Mouse (Mus musculus) bone marrow, adult 2 months (tissue): ENCODE data around the gene Gm26992. TPM values are rescaled to one million over a fixed set of nuclear protein-coding genes. Genes with fewer than 3 reads are reported as not detected.
A peak's percentile ranks its signal among the peaks of the same experiment; 100 is the strongest.

Source experiments
- H3K27ac ChIP-seq: fragments of 200-500 bp; 2 replicates; pipeline ENCODE4 v1.5.1; 2012; ENCODE audit warnings: low read depth, mild to moderate bottlenecking, control low read depth, inconsistent platforms, low read length; ENCODE audit not compliant: control insufficient read depth, poor library complexity, insufficient read depth
- H3K4me1 ChIP-seq: fragments of 200-500 bp; 2 replicates; pipeline ENCODE4 v1.6.1; 2011; ENCODE audit warnings: low read length; ENCODE audit not compliant: control insufficient read depth, insufficient read depth
- H3K4me3 ChIP-seq: fragments of 200-500 bp; replicated peaks from 2 replicates; pipeline ENCODE3; 2011; ENCODE audit warnings: mild to moderate bottlenecking, low read depth, low read length, control low read depth; ENCODE audit not compliant: control insufficient read depth
- CTCF ChIP-seq: fragments of 200-500 bp; IDR thresholded peaks from 2 replicates; pipeline ENCODE4 v1.5.1; 2011; ENCODE audit warnings: low read length, control low read depth; ENCODE audit not compliant: control insufficient read depth, insufficient read depth
- POLR2A ChIP-seq: fragments of 200-500 bp; IDR thresholded peaks from 2 replicates; pipeline ENCODE4 v1.6.1; 2011; ENCODE audit warnings: low read depth, mild to moderate bottlenecking, control low read depth, low read length, borderline replicate concordance; ENCODE audit not compliant: control insufficient read depth
- WGBS: fragments of 180-500 bp; shearing (Covaris S2); methylation state at CpG from one replicate; pipeline ENCODE4 v1.1.7; 2018; 5-methylcytosine and 5-hydroxymethylcytosine counted together
- polyA plus RNA-seq: library from polyadenylated mRNA; stranded (reverse); fragments of >200 nt; gene quantifications from 2 replicates; pipeline ENCODE4 v1.2.4, GENCODE M21; 2011; ENCODE audit warnings: low replicate concordance; ENCODE audit not compliant: missing spikeins, insufficient read depth, insufficient read length

Gene Gm26992
- not detected in 2 replicates for polyA plus RNA-seq

- no peak within 1 kb of the TSS for H3K4me3 ChIP-seq
- 63% methylated on average over 2 of the region's 2 CpGs for WGBS
- no peaks in the 10 kb centered on the region for H3K4me1 ChIP-seq
- no peak for TF ChIP-seq POLR2A
- no peak for TF ChIP-seq CTCF
- H3K27ac ChIP-seq = no peak within 1 kb of the TSS
These were observed at the start of gene Gm26992 for GRCm38 (mm10) chrX:103421710-103422109. Gm26992 (plus strand) TSS chrX:103422010.

GRCm38 (mm10) chrX:103374250-103374649, 47.6 kb upstream of the Gm26992 start:
- 62% methylated on average over 5 of the region's 5 CpGs for WGBS
- no peaks in the 10 kb centered on the region for H3K4me1 ChIP-seq
- H3K27ac ChIP-seq = no peak overlapping the region
- TF ChIP-seq CTCF = peak; percentile 3; the same call in 1 of the 2 replicates
- TF ChIP-seq POLR2A = no peak
- H3K4me3 ChIP-seq = no peak overlapping the region

DNA sequence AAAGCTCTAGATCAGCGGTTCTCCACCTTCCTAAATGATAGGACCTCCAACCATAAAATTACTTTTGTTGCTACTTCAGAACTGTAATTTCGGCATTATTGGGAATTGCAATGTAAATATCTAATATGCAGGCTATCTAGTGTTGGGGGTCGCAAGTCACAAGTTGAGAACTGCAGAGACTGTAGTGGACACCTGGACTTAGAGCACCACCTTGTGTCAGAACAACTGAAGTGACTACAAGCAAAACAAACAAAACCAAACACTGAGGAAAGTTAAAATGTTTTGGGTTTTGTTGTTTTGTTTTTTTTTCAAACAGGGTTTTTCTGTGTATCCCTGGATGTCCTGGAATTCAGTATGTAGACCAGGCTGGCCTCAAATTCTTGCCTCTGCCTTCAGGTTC, 37.3 kb upstream of the Gm26992 start:
- Histone ChIP-seq H3K4me1 (no peaks in the 10 kb centered on the region; the same call in 1 of the 2 replicates), H3K4me3 (no peak overlapping the region), H3K27ac (no peak overlapping the region)
- WGBS = 65% methylated on average over 3 of the region's 3 CpGs
- TF ChIP-seq CTCF = no peak
- no peak for TF ChIP-seq POLR2A

DNA sequence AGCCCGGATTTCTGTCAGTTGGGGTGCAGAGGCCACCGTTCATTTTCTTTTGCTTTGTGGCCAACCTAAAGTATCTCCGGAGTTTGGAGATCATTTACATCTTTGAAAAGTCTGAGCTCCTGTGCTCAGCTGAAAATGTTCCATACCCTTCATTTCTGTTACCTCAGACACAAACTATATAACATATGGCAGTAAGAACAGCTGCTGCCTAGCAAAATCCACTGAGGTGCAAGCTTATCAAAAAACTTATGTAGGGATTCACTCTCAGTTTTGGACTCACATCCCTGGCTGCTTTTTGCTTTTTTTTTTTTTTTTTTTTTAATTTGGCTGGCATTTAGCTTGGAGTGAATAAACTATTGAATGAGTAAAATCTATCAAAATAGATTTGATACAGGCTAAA, 33.7 kb upstream of the Gm26992 start:
- Histone ChIP-seq H3K4me3 (no peak overlapping the region), H3K27ac (no peak overlapping the region), H3K4me1 (no peaks in the 10 kb centered on the region)
- no peak for TF ChIP-seq POLR2A
- no peak for TF ChIP-seq CTCF
- WGBS = 84% methylated on average over 3 of the region's 3 CpGs

- 26% methylated on average over 1 of the region's 1 CpGs for WGBS
These were observed 28.0 kb upstream of the Gm26992 start for GRCm38 (mm10) chrX:103393841-103394240.

DNA sequence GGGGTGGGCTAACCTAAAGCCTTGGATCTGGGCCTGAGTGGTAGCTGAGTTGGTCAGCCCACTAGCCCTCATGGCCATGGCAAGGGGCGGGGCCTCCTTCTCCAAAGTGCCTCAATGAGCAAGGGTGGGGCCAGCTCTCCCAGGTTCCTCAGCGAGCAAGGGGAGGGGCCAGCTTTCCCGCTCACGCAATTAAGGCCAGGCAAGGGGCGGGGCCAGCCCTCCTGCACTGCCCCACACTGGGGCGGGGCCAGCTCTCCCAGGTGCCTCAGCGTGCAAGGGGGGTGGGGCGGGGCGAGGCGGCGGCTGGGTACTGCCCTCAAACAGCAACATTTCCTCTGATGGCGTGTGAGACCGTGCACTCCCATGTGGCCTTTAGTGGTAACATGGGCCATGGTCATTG, 16.8 kb upstream of the Gm26992 start:
- Histone ChIP-seq H3K4me3 (no peak overlapping the region), H3K27ac (no peak overlapping the region), H3K4me1 (no peaks in the 10 kb centered on the region)
- no peak for TF ChIP-seq CTCF
- TF ChIP-seq POLR2A = no peak
- WGBS = 75% methylated on average over 13 of the region's 13 CpGs

More at GRCm38 (mm10) chrX:103393841-103394240, 28.0 kb upstream of the Gm26992 start:
- TF ChIP-seq CTCF = no peak
- no peak for TF ChIP-seq POLR2A
- Histone ChIP-seq H3K27ac (no peak overlapping the region), H3K4me1 (no peaks in the 10 kb centered on the region), H3K4me3 (no peak overlapping the region)

GRCm38 (mm10) chrX:103414167-103414566, 7.6 kb upstream of the Gm26992 start, which contains the start of gene Tsx:
Tsx (plus strand) TSS chrX:103414467.
- Histone ChIP-seq H3K4me1 (no peaks in the 10 kb centered on the region), H3K27ac (no peak within 1 kb of the TSS), H3K4me3 (no peak within 1 kb of the TSS)
- TF ChIP-seq POLR2A = no peak
- TF ChIP-seq CTCF = no peak
- WGBS = 78% methylated on average over 5 of the region's 5 CpGs

DNA sequence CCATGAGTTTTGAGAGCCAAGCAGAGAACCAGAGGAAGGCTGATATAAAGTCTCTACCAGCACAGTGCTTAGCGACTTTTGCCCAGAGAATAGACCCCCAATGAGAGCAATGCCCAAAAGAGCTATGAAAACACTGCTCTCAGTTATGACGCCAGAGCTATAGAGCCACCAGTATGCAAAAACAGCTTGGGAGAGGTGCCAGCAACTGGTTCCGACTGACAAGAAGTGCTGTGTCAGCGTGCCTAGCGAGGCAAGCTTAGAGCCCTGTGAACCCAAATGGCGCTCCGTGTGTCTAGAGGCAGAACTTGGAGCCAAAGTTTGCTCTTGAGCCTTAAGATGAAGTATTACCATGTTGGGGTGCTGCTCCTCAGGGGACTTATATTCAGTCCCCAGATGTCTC, 5.9 kb downstream of the Gm26992 start:
- Histone ChIP-seq H3K27ac (no peak overlapping the region), H3K4me3 (no peak overlapping the region), H3K4me1 (no peaks in the 10 kb centered on the region)
- 34% methylated on average over 7 of the region's 7 CpGs for WGBS
- no peak for TF ChIP-seq CTCF
- no peak for TF ChIP-seq POLR2A

GRCm38 (mm10) chrX:103432293-103432692, 10.5 kb downstream of the Gm26992 start:
- 73% methylated on average over 7 of the region's 7 CpGs for WGBS
- Histone ChIP-seq H3K27ac (no peak overlapping the region), H3K4me1 (no peaks in the 10 kb centered on the region), H3K4me3 (no peak overlapping the region)
- TF ChIP-seq POLR2A (no peak), CTCF (no peak)
